7 mouse cellular contexts compared by ENCODE assay signal in genomic region chr4:87788691-87789090, GRCm38 (mm10).
DNase-seq lines count a peak whose midpoint lies in the region; ATAC-seq and TF ChIP-seq lines count a peak whose summit lies in the region.

No protein-coding gene starts in this region.

- peak; percentile 57; the same call in 1 of the 2 replicates for TF ChIP-seq CTCF in brain, embryonic 14.5 days (IDR thresholded peaks at IDR 0.05; ENCODE audit: borderline replicate concordance, extremely low read depth, insufficient read depth, insufficient read length)

- peaks cover 38% of the 10 kb centered on the region for H3K36me3 ChIP-seq in midbrain, embryonic 14.5 days (ENCODE audit: control insufficient read depth, insufficient read depth, low read length)
- H3K36me3 ChIP-seq in midbrain, embryonic 13.5 days = peaks cover 19% of the 10 kb centered on the region
- H3K36me3 ChIP-seq in limb, embryonic 14.5 days (ENCODE audit: control insufficient read depth, insufficient read depth, low read length) = peaks cover 19% of the 10 kb centered on the region; the same call in 1 of the 2 replicates

- 69% methylated on average over 8 of the region's 8 CpGs for WGBS in midbrain, embryonic 14.5 days
- 73% methylated on average over 8 of the region's 8 CpGs for WGBS in midbrain, embryonic 13.5 days
- 75% methylated on average over 8 of the region's 8 CpGs for WGBS in limb, embryonic 14.5 days

- no peaks in the 10 kb centered on the region for H3K27me3 ChIP-seq in midbrain, embryonic 14.5 days (ENCODE audit: control insufficient read depth, insufficient read depth, low read length)
- H3K27me3 ChIP-seq in midbrain, embryonic 13.5 days = no peaks in the 10 kb centered on the region
- no peaks in the 10 kb centered on the region for H3K27me3 ChIP-seq in limb, embryonic 14.5 days (ENCODE audit: control insufficient read depth, insufficient read depth, low read length)

- no peak overlapping the region for H3K4me3 ChIP-seq in midbrain, embryonic 14.5 days (replicated peaks; ENCODE audit: low read depth, low read length)
- no peak overlapping the region for H3K4me3 ChIP-seq in midbrain, embryonic 13.5 days (replicated peaks)
- no peak overlapping the region for H3K4me3 ChIP-seq in limb, embryonic 14.5 days (replicated peaks; ENCODE audit: low read length)

- peaks cover 7% of the 10 kb centered on the region; the same call in 1 of the 2 replicates for H3K4me1 ChIP-seq in midbrain, embryonic 14.5 days (ENCODE audit: control insufficient read depth, insufficient read depth, low read length)
- peaks cover 24% of the 10 kb centered on the region for H3K4me1 ChIP-seq in midbrain, embryonic 13.5 days (replicated peaks)
- no peaks in the 10 kb centered on the region for H3K4me1 ChIP-seq in limb, embryonic 14.5 days (ENCODE audit: control insufficient read depth, insufficient read depth, low read length)

- DNase-seq in midbrain, embryonic 14.5 days = peak; percentile 74
- DNase-seq in Muller cell, postnatal 12 days (ENCODE audit: inconsistent ontology term) = peak; percentile 35
- peak; percentile 65 for DNase-seq in brain, embryonic 14.5 days (ENCODE audit: low read depth)
- peak; percentile 22 for DNase-seq in gastrocnemius, postnatal 14 days
- DNase-seq in limb, embryonic 14.5 days (ENCODE audit: low spot score) = peak; percentile 43
- peak; percentile 5 for DNase-seq in retina, postnatal 7 days (ENCODE audit: low read depth, low spot score)

- no peak overlapping the region for H3K9ac ChIP-seq in midbrain, embryonic 14.5 days (replicated peaks; ENCODE audit: low read length)
- H3K9ac ChIP-seq in midbrain, embryonic 13.5 days (replicated peaks) = no peak overlapping the region
- H3K9ac ChIP-seq in limb, embryonic 14.5 days (ENCODE audit: low read depth, low read length, severe bottlenecking) = no peak overlapping the region

- no peak for TF ChIP-seq POLR2A in brain, embryonic 14.5 days (IDR thresholded peaks at IDR 0.05; ENCODE audit: borderline replicate concordance, extremely low read depth, insufficient read depth, insufficient read length, poor library complexity, severe bottlenecking)
- TF ChIP-seq POLR2A in limb, embryonic 14.5 days (IDR thresholded peaks at IDR 0.05; ENCODE audit: borderline replicate concordance, extremely low read depth, insufficient read depth, insufficient read length) = no peak

- no peak overlapping the region for H3K4me2 ChIP-seq in midbrain, embryonic 14.5 days (ENCODE audit: low read length)
- H3K4me2 ChIP-seq in midbrain, embryonic 13.5 days (replicated peaks) = no peak overlapping the region
- no peak overlapping the region for H3K4me2 ChIP-seq in limb, embryonic 14.5 days (replicated peaks; ENCODE audit: low read depth, low read length, severe bottlenecking)

- intact Hi-C loops in gastrocnemius, postnatal 14 days (cut with DNase I; ENCODE audit: low total_unique reads) = loop anchor here (10.0 kb wide), 4 partner anchors 246 to 556 kb away; partner anchors contain the start of gene Mllt3

- H3K9me3 ChIP-seq in midbrain, embryonic 14.5 days (ENCODE audit: control insufficient read depth, low read length) = no peaks in the 10 kb centered on the region
- no peaks in the 10 kb centered on the region for H3K9me3 ChIP-seq in midbrain, embryonic 13.5 days
- no peaks in the 10 kb centered on the region for H3K9me3 ChIP-seq in limb, embryonic 14.5 days (ENCODE audit: control insufficient read depth, low read length)

- no peak for ATAC-seq in midbrain, embryonic 14.5 days (ENCODE audit: low FRiP score, low TSS enrichment)
- ATAC-seq in midbrain, embryonic 13.5 days = no peak
- no peak for ATAC-seq in limb, embryonic 14.5 days (ENCODE audit: low FRiP score, low read depth)

- H3K27ac ChIP-seq in midbrain, embryonic 14.5 days (replicated peaks; ENCODE audit: low read depth, low read length) = no peak overlapping the region
- no peak overlapping the region for H3K27ac ChIP-seq in midbrain, embryonic 13.5 days
- H3K27ac ChIP-seq in limb, embryonic 14.5 days (replicated peaks; ENCODE audit: low read depth, low read length) = no peak overlapping the region

Comparison
In these comparisons a context has a peak if more than half of its experiments do, and no peak if none do; other contexts are left out.
1. DNase-seq: peak in every context shown above with its lines; median percentile 74 in midbrain, embryonic 14.5 days; 65 in brain, embryonic 14.5 days; 43 in limb, embryonic 14.5 days; 35 in Muller cell, postnatal 12 days; 22 in gastrocnemius, postnatal 14 days; 5 in retina, postnatal 7 days.